Comparison of ENCODE assay signal across 12 mouse cellular contexts in the genomic region with DNA sequence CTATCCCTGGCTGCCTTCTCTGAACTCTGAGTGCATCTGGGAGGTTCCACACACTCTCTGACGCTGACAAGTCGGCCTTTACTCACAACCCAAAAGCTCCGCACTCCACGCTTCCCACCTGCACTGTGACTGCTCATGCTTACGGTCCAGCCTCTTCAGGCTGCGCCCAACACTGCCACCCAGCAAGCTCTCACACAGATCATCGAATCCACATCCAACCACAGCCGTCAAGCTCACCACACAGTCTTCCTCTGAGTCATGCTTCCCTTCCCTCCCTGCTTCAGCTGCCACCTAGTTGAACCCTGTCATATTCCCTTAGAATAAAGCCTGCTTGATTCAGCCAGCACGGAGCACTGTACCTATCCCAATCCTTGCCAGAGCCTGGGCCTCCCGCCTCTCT.
A peak's percentile ranks its signal among the peaks of the same experiment; 100 is the strongest.
DNase-seq lines count a peak whose midpoint lies in the region; ATAC-seq lines count a peak whose summit lies in the region.
"Had no signal": no experiment of that assay in that cellular context is flagged by ENCODE, and none has a peak within 500 bp of the region (broad histone marks: within the 10 kb centered on the region; RNA-seq: fewer than 3 reads in every experiment).

No protein-coding gene starts in this region.

- H3K27ac ChIP-seq in heart, embryonic 10.5 days = peak overlapping the region; percentile 50; the same call in 1 of the 2 replicates
- peak overlapping the region; percentile 37; the same call in 1 of the 2 replicates for H3K27ac ChIP-seq in kidney, embryonic 15.5 days
- H3K27ac ChIP-seq: gastrocnemius, adult 2 months had no signal

- H3K4me3 ChIP-seq in heart, embryonic 10.5 days = no peak overlapping the region
- no peak overlapping the region for H3K4me3 ChIP-seq in kidney, embryonic 15.5 days (replicated peaks)
- H3K4me3 ChIP-seq: gastrocnemius, adult 2 months had no signal

- no peak overlapping the region for H3K9ac ChIP-seq in kidney, embryonic 15.5 days

- H3K4me2 ChIP-seq in kidney, embryonic 15.5 days = no peak overlapping the region

- peaks cover 89% of the 10 kb centered on the region for H3K4me1 ChIP-seq in heart, embryonic 10.5 days
- peaks cover 30% of the 10 kb centered on the region for H3K4me1 ChIP-seq in kidney, embryonic 15.5 days

- no peaks in the 10 kb centered on the region for H3K27me3 ChIP-seq in heart, embryonic 10.5 days (ENCODE audit: insufficient read depth, poor library complexity, severe bottlenecking)
- no peaks in the 10 kb centered on the region for H3K27me3 ChIP-seq in kidney, embryonic 15.5 days

- DNase-seq in heart, embryonic 10.5 days (ENCODE audit: low spot score) = no peak
- no peak for DNase-seq in heart, postnatal 10 days
- DNase-seq in kidney, adult 11 months = no peak
- peak; percentile 75 for DNase-seq in Muller cell, postnatal 12 days (ENCODE audit: inconsistent ontology term)
- DNase-seq in left cerebral cortex, adult 11 months (ENCODE audit: low spot score) = no peak
- no peak for DNase-seq in ovary, postnatal 14 days (ENCODE audit: low spot score)
- DNase-seq: gastrocnemius, adult 2 months; liver; thymus, adult 2 months had no signal

- 49% methylated on average over 10 of the region's 10 CpGs for WGBS in heart, embryonic 10.5 days
- 43% methylated on average over 10 of the region's 10 CpGs for WGBS in kidney, embryonic 15.5 days

- peak; percentile 61 for ATAC-seq in kidney, embryonic 15.5 days (replicated peaks; ENCODE audit: low FRiP score)
- peak; percentile 86 to 87 for ATAC-seq in hematopoietic stem cell, adult 5-6 weeks (replicated peaks in 1 of 2; ENCODE audit: insufficient read depth in 1 of 2, low FRiP score in 2 of 2, low TSS enrichment in 1 of 2, low read depth in 1 of 2, poor library complexity in 2 of 2, severe bottlenecking in 2 of 2)
- ATAC-seq: lung, postnatal 0 days had no signal

- no peaks in the 10 kb centered on the region; the same call in 1 of the 2 replicates for H3K36me3 ChIP-seq in heart, embryonic 10.5 days
- no peaks in the 10 kb centered on the region for H3K36me3 ChIP-seq in kidney, embryonic 15.5 days

- intact Hi-C loops in heart, postnatal 10 days (cut with DNase I) = no loop called here

- no peaks in the 10 kb centered on the region for H3K9me3 ChIP-seq in heart, embryonic 10.5 days
- H3K9me3 ChIP-seq in kidney, embryonic 15.5 days (replicated peaks) = no peaks in the 10 kb centered on the region
